Mouse (Mus musculus) forebrain, embryonic 14.5 days (tissue): ENCODE data around the gene Clic1. TPM values are rescaled to one million over a fixed set of nuclear protein-coding genes. Genes with fewer than 3 reads are reported as not detected.
A peak's percentile ranks its signal among the peaks of the same experiment; 100 is the strongest.

Source experiments
- ATAC-seq: fragments of 200-750 bp; cut with Nextera tagmentation; 2 replicates; pipeline ENCODE4 v1.8.0; 2017; ENCODE audit warnings: mild to moderate bottlenecking, moderate library complexity
- DNase-seq: peaks from one replicate; pipeline ENCODE4 v3.0.0-alpha.2; 2015; ENCODE audit warnings: low spot score
- H3K27ac ChIP-seq: fragments of 300-500 bp; sonication (generic); 2 replicates; pipeline ENCODE4 v1.5.1; 2014; ENCODE audit warnings: low read depth, mild to moderate bottlenecking, control low read depth, low read length, moderate library complexity
- H3K27me3 ChIP-seq: fragments of 300-500 bp; sonication (generic); replicated peaks from 2 replicates; pipeline ENCODE4 v1.6.1; 2014; ENCODE audit warnings: low read length, control low read depth, mixed read lengths; ENCODE audit not compliant: control insufficient read depth, insufficient read depth
- H3K36me3 ChIP-seq: fragments of 300-500 bp; sonication (generic); 2 replicates; pipeline ENCODE4 v1.6.1; 2014; ENCODE audit warnings: low read length, control low read depth; ENCODE audit not compliant: control insufficient read depth, insufficient read depth
- H3K4me1 ChIP-seq: fragments of 300-500 bp; sonication (generic); 2 replicates; pipeline ENCODE4 v1.6.1; 2014; ENCODE audit warnings: antibody characterized with exemption, low read length, control low read depth; ENCODE audit not compliant: control insufficient read depth, insufficient read depth
- H3K4me2 ChIP-seq: fragments of 300-500 bp; sonication (generic); 2 replicates; pipeline ENCODE4 v1.6.1; 2014; ENCODE audit warnings: mild to moderate bottlenecking, control low read depth, low read length
- H3K4me3 ChIP-seq: fragments of 300-500 bp; sonication (generic); 2 replicates; pipeline ENCODE4 v1.5.1; 2014; ENCODE audit warnings: low read depth, low read length, control low read depth
- H3K9ac ChIP-seq: fragments of 300-500 bp; sonication (generic); 2 replicates; pipeline ENCODE4 v1.6.1; 2014; ENCODE audit warnings: mild to moderate bottlenecking, low read length, control low read depth, moderate library complexity
- H3K9me3 ChIP-seq: fragments of 300-500 bp; sonication (generic); replicated peaks from 2 replicates; pipeline ENCODE4 v1.6.1; 2016; ENCODE audit warnings: low read length, control low read depth, mixed read lengths; ENCODE audit not compliant: control insufficient read depth
- WGBS: fragments of 180-500 bp; shearing (Covaris S2); extraction: QIAGEN DNeasy Blood & Tissue Kit; methylation state at CpG from one replicate; pipeline ENCODE4 v1.1.7; 2014; 5-methylcytosine and 5-hydroxymethylcytosine counted together
- polyA plus RNA-seq: library from polyadenylated mRNA; unstranded; fragments of >200 nt; fragmentation: Nextera tagmentation; extraction: Ambion mirVana; gene quantifications from 2 replicates; pipeline ENCODE4 v1.2.1, GENCODE M21; 2014

Gene Clic1
- polyA plus RNA-seq, 1 experiment from 2014 or later = 37.3 TPM

GRCm38 (mm10) chr17:35048149-35048931 is 1.4 kb upstream of the Clic1 start:
- H3K4me2 ChIP-seq = no peak overlapping the region
- 59% methylated on average over 11 of the region's 11 CpGs for WGBS
- H3K9me3 ChIP-seq = no peaks in the 10 kb centered on the region
- H3K4me1 ChIP-seq = peaks cover 24% of the 10 kb centered on the region
- H3K4me3 ChIP-seq = no peak overlapping the region
- no peaks in the 10 kb centered on the region for H3K27me3 ChIP-seq
- H3K9ac ChIP-seq = no peak overlapping the region
- DNase-seq = no peak
- H3K27ac ChIP-seq = no peak overlapping the region
- peaks cover 10% of the 10 kb centered on the region; the same call in 1 of the 2 replicates for H3K36me3 ChIP-seq
- no peak for ATAC-seq

DNA sequence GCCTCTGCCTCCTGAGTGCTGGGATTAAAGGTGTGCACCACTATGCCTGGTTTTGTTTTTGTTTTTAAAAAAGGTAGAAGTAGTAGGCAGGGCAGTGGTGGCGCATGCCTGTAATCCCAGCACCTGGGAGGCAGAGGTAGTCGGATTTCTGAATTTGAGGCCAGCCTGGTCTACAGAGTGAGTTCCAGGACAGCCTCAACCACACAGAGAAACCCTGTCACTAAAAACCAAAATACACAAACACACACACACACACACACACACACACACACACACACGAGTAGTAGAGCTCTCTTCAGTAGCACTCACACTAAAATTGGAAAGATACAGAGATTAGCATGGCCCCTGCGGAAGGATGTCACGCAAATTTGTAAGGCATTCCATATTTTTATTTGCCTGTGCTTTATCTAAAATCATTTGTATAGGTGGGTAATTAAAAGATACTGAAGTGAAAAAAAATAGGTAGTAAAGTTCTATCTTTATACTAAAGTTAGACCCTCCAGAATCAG is 780 bp upstream of the Clic1 start:
- no peaks in the 10 kb centered on the region for H3K27me3 ChIP-seq
- H3K9me3 ChIP-seq = no peaks in the 10 kb centered on the region
- peaks cover 24% of the 10 kb centered on the region for H3K4me1 ChIP-seq
- no peak for DNase-seq
- H3K4me3 ChIP-seq = no peak overlapping the region
- no peak for ATAC-seq
- H3K9ac ChIP-seq = no peak overlapping the region
- H3K36me3 ChIP-seq = peaks cover 14% of the 10 kb centered on the region
- H3K4me2 ChIP-seq = no peak overlapping the region
- WGBS = 76% methylated on average over 5 of the region's 5 CpGs
- H3K27ac ChIP-seq = peak overlapping the region; percentile 86; the same call in 1 of the 2 replicates

- Histone ChIP-seq H3K27ac (peak overlapping the region; percentile 86), H3K9me3 (no peaks in the 10 kb centered on the region), H3K4me3 (peak overlapping the region; percentile 37), H3K4me2 (peak overlapping the region; percentile 71), H3K9ac (peak overlapping the region; percentile 62), H3K27me3 (no peaks in the 10 kb centered on the region), H3K4me1 (peaks cover 24% of the 10 kb centered on the region), H3K36me3 (peaks cover 22% of the 10 kb centered on the region)
- DNase-seq = peak; percentile 58
- ATAC-seq = 0 out of 2 replicates have a peak, but pooled peaks have one; percentile 8
- WGBS = under 1% methylated on average over 27 of the region's 27 CpGs
Measured at GRCm38 (mm10) chr17:35050126-35050750, 472 bp downstream of the Clic1 start.

GRCm38 (mm10) chr17:35051156-35052086 is 1.7 kb downstream of the Clic1 start:
- DNase-seq (peak; percentile 70), ATAC-seq (peak; percentile 52)
- Histone ChIP-seq H3K4me1 (peaks cover 20% of the 10 kb centered on the region), H3K27me3 (no peaks in the 10 kb centered on the region), H3K9me3 (no peaks in the 10 kb centered on the region), H3K4me2 (peak overlapping the region; percentile 71), H3K4me3 (peak overlapping the region; percentile 37), H3K36me3 (peaks cover 34% of the 10 kb centered on the region), H3K9ac (peak overlapping the region; percentile 68), H3K27ac (peak overlapping the region; percentile 86)
- WGBS = 2% methylated on average over 21 of the region's 21 CpGs

DNA sequence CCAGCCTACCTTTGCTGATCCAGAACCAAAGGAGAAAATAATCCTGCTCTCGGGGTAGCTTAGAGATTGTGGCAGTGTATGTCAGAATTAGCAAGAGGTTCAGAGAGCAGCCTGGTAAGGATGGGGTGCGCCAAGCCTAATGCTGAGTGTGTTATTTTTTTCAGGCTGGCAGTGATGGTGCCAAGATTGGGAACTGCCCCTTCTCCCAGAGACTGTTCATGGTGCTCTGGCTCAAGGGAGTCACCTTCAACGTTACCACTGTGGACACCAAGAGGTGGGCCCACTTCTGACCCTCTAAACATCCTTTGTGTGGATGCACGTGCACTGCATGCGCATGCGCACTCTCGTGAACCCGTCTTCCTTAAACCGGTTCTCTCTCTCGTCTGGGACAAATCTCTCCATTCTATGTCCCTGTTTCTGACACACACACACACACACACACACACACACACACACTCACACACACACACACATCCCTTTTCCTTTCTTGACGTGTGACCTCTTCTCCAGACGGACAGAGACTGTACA is 2.6 kb downstream of the Clic1 start:
- Histone ChIP-seq H3K27me3 (no peaks in the 10 kb centered on the region), H3K4me2 (peak overlapping the region; percentile 71), H3K27ac (peak overlapping the region; percentile 86), H3K9ac (peak overlapping the region; percentile 68), H3K9me3 (no peaks in the 10 kb centered on the region), H3K4me1 (peaks cover 20% of the 10 kb centered on the region), H3K36me3 (peaks cover 40% of the 10 kb centered on the region), H3K4me3 (peak overlapping the region; percentile 37)
- 82% methylated on average over 12 of the region's 12 CpGs for WGBS
- no peak for DNase-seq
- no peak for ATAC-seq

DNA sequence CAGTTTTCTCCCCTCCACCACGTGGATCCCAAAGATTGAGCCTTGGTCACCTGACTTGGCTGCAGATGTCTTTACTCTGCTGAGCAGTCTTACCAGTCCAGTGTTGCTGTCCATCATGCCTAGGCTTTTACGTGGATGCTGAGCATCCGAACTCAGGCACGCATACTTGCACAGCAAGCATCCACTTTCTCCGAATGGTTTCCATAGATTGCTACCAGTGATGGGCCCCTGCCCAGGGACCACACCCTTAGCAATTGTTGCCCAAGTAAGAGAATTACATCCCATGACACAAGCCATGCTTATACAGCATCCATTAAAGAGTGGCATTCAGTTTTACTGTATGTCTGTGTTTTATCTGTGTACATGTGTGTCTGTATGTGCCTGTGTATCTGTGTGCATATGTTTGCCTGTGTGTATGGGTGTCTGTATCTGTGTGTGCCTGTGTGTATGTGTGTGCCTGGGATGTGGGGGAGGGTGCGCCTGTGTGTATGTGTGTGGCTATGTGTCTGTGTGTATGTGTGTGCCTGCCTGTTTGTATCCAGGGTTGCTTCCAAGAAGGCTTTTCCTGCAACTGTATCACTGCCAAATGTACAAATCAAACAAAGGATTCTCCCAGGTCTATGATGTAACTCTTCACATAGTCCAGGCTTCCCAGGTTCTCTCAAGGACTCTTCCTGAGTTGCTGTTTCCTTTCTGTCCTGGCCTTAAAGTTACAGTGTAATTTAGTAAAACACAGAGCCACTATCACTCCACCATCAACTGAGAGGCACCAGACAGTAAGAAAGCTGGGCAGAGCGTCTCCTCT is 6.1 kb downstream of the Clic1 start:
- Histone ChIP-seq H3K36me3 (peaks cover 56% of the 10 kb centered on the region), H3K27me3 (no peaks in the 10 kb centered on the region), H3K9ac (no peak overlapping the region), H3K9me3 (no peaks in the 10 kb centered on the region), H3K4me1 (peaks cover 24% of the 10 kb centered on the region), H3K27ac (no peak overlapping the region), H3K4me3 (no peak overlapping the region), H3K4me2 (no peak overlapping the region)
- DNase-seq = no peak
- 95% methylated on average over 7 of the region's 7 CpGs for WGBS
- no peak for ATAC-seq

GRCm38 (mm10) chr17:35057090-35057489 is 7.3 kb downstream of the Clic1 start:
- no peak overlapping the region for H3K9ac ChIP-seq
- no peaks in the 10 kb centered on the region for H3K9me3 ChIP-seq
- no peak for DNase-seq
- H3K4me3 ChIP-seq = no peak overlapping the region
- peaks cover 66% of the 10 kb centered on the region for H3K36me3 ChIP-seq
- WGBS = 83% methylated on average over 3 of the region's 3 CpGs
- H3K27me3 ChIP-seq = no peaks in the 10 kb centered on the region
- H3K4me2 ChIP-seq = no peak overlapping the region
- H3K27ac ChIP-seq = no peak overlapping the region
- ATAC-seq = no peak
- H3K4me1 ChIP-seq = peaks cover 16% of the 10 kb centered on the region
